In genomic region chr2:11164170-11164569, GRCm38 (mm10) we compare ENCODE assay signal across 22 mouse cellular contexts.
"Had no signal": no experiment of that assay in that cellular context is flagged by ENCODE, and none has a peak within 500 bp of the region (broad histone marks: within the 10 kb centered on the region; RNA-seq: fewer than 3 reads in every experiment).

No protein-coding gene starts in this region.

- H3K27ac ChIP-seq: lung, embryonic 15.5 days; macrophage; midbrain, embryonic 10.5 days; midbrain, embryonic 12.5 days; neural tube, embryonic 13.5 days; neural tube, embryonic 15.5 days had no signal

- H3K36me3 ChIP-seq: lung, embryonic 15.5 days; midbrain, embryonic 10.5 days; midbrain, embryonic 12.5 days; neural tube, embryonic 13.5 days; neural tube, embryonic 15.5 days had no signal

- H3K27me3 ChIP-seq: lung, embryonic 15.5 days; megakaryocyte, embryonic 14.5 days; midbrain, embryonic 12.5 days; neural tube, embryonic 13.5 days; neural tube, embryonic 15.5 days had no signal

- H3K4me3 ChIP-seq: lung, embryonic 15.5 days; megakaryocyte, embryonic 14.5 days; midbrain, embryonic 10.5 days; midbrain, embryonic 12.5 days; myocyte; neural tube, embryonic 13.5 days; neural tube, embryonic 15.5 days had no signal

- ATAC-seq: liver, postnatal 0 days; lung, postnatal 0 days; midbrain, embryonic 16.5 days had no signal

- H3K4me2 ChIP-seq: lung, embryonic 15.5 days; midbrain, embryonic 12.5 days; neural tube, embryonic 13.5 days; neural tube, embryonic 15.5 days had no signal

- DNase-seq: liver, postnatal 0 days; lung, adult 2 months; lung, postnatal 14 days; lung, postnatal 36 days; midbrain, embryonic 14.5 days; right cerebral cortex, adult 18-20 months; right cerebral cortex, postnatal 25 days; right cerebral cortex, postnatal 4 days; spleen, adult 18-20 months; thymus, adult 18-20 months; thymus, postnatal 25 days; thymus, postnatal 4 days had no signal

- H3K4me1 ChIP-seq: lung, embryonic 15.5 days; midbrain, embryonic 10.5 days; midbrain, embryonic 12.5 days; neural tube, embryonic 13.5 days; neural tube, embryonic 15.5 days had no signal

- H3K9ac ChIP-seq: liver, postnatal 0 days; lung, embryonic 15.5 days; midbrain, embryonic 12.5 days; neural tube, embryonic 13.5 days; neural tube, embryonic 15.5 days had no signal

- H3K9me3 ChIP-seq: lung, embryonic 15.5 days; megakaryocyte, embryonic 14.5 days; midbrain, embryonic 10.5 days; midbrain, embryonic 12.5 days; neural tube, embryonic 13.5 days; neural tube, embryonic 15.5 days had no signal
